ENCODE assay signal across 31 mouse cellular contexts in the genomic region with DNA sequence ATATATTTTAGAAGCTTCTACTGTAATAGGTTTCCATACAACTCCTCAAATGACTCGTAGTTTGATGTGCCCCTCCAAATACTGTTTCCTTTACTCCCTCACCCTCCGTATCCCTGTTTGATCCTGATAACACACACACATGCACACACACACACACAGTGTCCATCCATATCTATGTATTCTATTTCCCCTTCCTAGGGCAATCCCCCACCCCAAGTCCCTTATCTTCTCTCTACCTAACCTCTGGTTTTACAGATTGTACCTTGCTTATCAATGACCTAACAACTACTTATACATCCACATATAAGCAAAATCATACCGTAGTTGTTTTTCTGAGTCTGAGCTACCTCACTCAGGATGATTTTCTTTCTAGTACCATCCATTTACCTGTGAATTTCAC.
"Had no signal": no experiment of that assay in that cellular context is flagged by ENCODE, and none has a peak within 500 bp of the region (broad histone marks: within the 10 kb centered on the region; RNA-seq: fewer than 3 reads in every experiment).

No protein-coding gene starts in this region.

- H3K27ac ChIP-seq: heart, embryonic 10.5 days; heart, embryonic 13.5 days; heart, embryonic 15.5 days; hindbrain, embryonic 10.5 days; hindbrain, embryonic 12.5 days; hindbrain, embryonic 13.5 days; hindbrain, embryonic 14.5 days; hindbrain, embryonic 15.5 days; hindbrain, postnatal 0 days; intestine, embryonic 15.5 days; kidney, embryonic 15.5 days; kidney, postnatal 0 days; layer of hippocampus, adult 2 months; left cerebral cortex, adult 2 months had no signal

- H3K9me3 ChIP-seq: heart, embryonic 10.5 days; heart, embryonic 12.5 days; heart, embryonic 13.5 days; heart, embryonic 15.5 days; hindbrain, embryonic 10.5 days; hindbrain, embryonic 12.5 days; hindbrain, embryonic 13.5 days; hindbrain, embryonic 15.5 days; intestine, embryonic 15.5 days; kidney, embryonic 15.5 days had no signal

- H3K9ac ChIP-seq: heart, embryonic 12.5 days; heart, embryonic 13.5 days; heart, embryonic 15.5 days; hindbrain, embryonic 12.5 days; hindbrain, embryonic 13.5 days; hindbrain, embryonic 14.5 days; hindbrain, embryonic 15.5 days; intestine, embryonic 15.5 days; kidney, embryonic 15.5 days had no signal

- DNase-seq: heart, postnatal 10 days; heart, postnatal 14 days; heart, postnatal 36 days; heart, postnatal 4 days; kidney, adult 11 months; kidney, adult 18-20 months; kidney, adult 2 months; kidney, adult 8-10 months; kidney, adult 9 months; kidney, postnatal 10 days; kidney, postnatal 14 days; kidney, postnatal 25 days; kidney, postnatal 36 days; kidney, postnatal 4 days; layer of hippocampus, adult 9-11 months; layer of hippocampus, postnatal 36 days had no signal

- H3K4me1 ChIP-seq: heart, embryonic 10.5 days; heart, embryonic 12.5 days; heart, embryonic 13.5 days; heart, embryonic 15.5 days; hindbrain, embryonic 10.5 days; hindbrain, embryonic 12.5 days; hindbrain, embryonic 13.5 days; hindbrain, embryonic 15.5 days; intestine, embryonic 15.5 days; kidney, embryonic 15.5 days had no signal

- H3K27me3 ChIP-seq: heart, embryonic 12.5 days; heart, embryonic 13.5 days; heart, embryonic 15.5 days; hindbrain, embryonic 12.5 days; hindbrain, embryonic 13.5 days; hindbrain, embryonic 15.5 days; intestine, embryonic 15.5 days had no signal

- H3K4me3 ChIP-seq: heart, embryonic 10.5 days; heart, embryonic 12.5 days; heart, embryonic 13.5 days; heart, embryonic 15.5 days; hindbrain, embryonic 10.5 days; hindbrain, embryonic 12.5 days; hindbrain, embryonic 13.5 days; hindbrain, embryonic 15.5 days; intestine, embryonic 15.5 days; kidney, embryonic 15.5 days; layer of hippocampus, adult 2 months; left cerebral cortex, adult 2 months had no signal

- H3K36me3 ChIP-seq: heart, embryonic 10.5 days; heart, embryonic 12.5 days; heart, embryonic 13.5 days; heart, embryonic 15.5 days; hindbrain, embryonic 10.5 days; hindbrain, embryonic 12.5 days; hindbrain, embryonic 15.5 days; intestine, embryonic 15.5 days; kidney, embryonic 15.5 days had no signal
